Mouse (Mus musculus) limb, embryonic 12.5 days (tissue): ENCODE measurements around the gene Gns. TPM values are rescaled to one million over a fixed set of nuclear protein-coding genes. Genes with fewer than 3 reads are reported as not detected.

Source experiments
- ATAC-seq: fragments of 200-750 bp; cut with Nextera tagmentation; 2 replicates; pipeline ENCODE4 v1.8.0; 2017; ENCODE audit warnings: low read depth, moderate TSS enrichment; ENCODE audit not compliant: insufficient number of reproducible peaks, insufficient read depth, low FRiP score, low TSS enrichment
- H3K27ac ChIP-seq: fragments of 300-500 bp; sonication (generic); 2 replicates; pipeline ENCODE4 v1.5.1; 2016; ENCODE audit warnings: mild to moderate bottlenecking, moderate library complexity
- H3K27me3 ChIP-seq: fragments of 300-500 bp; sonication (generic); 2 replicates; pipeline ENCODE4 v1.6.1; 2016; ENCODE audit warnings: mild to moderate bottlenecking, moderate library complexity
- H3K36me3 ChIP-seq: fragments of 300-500 bp; sonication (generic); 2 replicates; pipeline ENCODE4 v1.6.1; 2016; ENCODE audit warnings: mild to moderate bottlenecking, moderate library complexity
- H3K4me1 ChIP-seq: fragments of 300-500 bp; sonication (generic); replicated peaks from 2 replicates; pipeline ENCODE4 v1.6.1; 2016
- H3K4me2 ChIP-seq: fragments of 300-500 bp; sonication (generic); 2 replicates; pipeline ENCODE4 v1.6.1; 2016; ENCODE audit warnings: mild to moderate bottlenecking, moderate library complexity
- H3K4me3 ChIP-seq: fragments of 300-500 bp; sonication (generic); replicated peaks from 2 replicates; pipeline ENCODE4 v1.5.1; 2016; ENCODE audit warnings: mild to moderate bottlenecking
- H3K9ac ChIP-seq: fragments of 300-500 bp; sonication (generic); replicated peaks from 2 replicates; pipeline ENCODE4 v1.6.1; 2016; ENCODE audit warnings: mild to moderate bottlenecking, moderate library complexity
- H3K9me3 ChIP-seq: fragments of 300-500 bp; sonication (generic); 2 replicates; pipeline ENCODE4 v1.6.1; 2016; ENCODE audit warnings: mild to moderate bottlenecking, moderate library complexity
- WGBS: fragments of 180-500 bp; shearing (Covaris S2); methylation state at CpG from one replicate; pipeline ENCODE4 v1.1.7; 2016; 5-methylcytosine and 5-hydroxymethylcytosine counted together
- polyA plus RNA-seq: library from polyadenylated mRNA; unstranded; fragments of >200 nt; fragmentation: Nextera tagmentation; extraction: Ambion mirVana; gene quantifications from 2 replicates; pipeline ENCODE4 v1.2.1, GENCODE M21; 2016

Gns gene
- polyA plus RNA-seq, 1 experiment from 2014 or later: 38.7 TPM

- Histone ChIP-seq H3K27ac (no peak overlapping the region; the same call in 1 of the 2 replicates), H3K4me1 (peaks cover 66% of the 10 kb centered on the region)
- 81% methylated on average over 16 of the region's 16 CpGs for WGBS
Measured at GRCm38 (mm10) chr10:121423541-121424349, 58.9 kb downstream of the Gns start.

DNA sequence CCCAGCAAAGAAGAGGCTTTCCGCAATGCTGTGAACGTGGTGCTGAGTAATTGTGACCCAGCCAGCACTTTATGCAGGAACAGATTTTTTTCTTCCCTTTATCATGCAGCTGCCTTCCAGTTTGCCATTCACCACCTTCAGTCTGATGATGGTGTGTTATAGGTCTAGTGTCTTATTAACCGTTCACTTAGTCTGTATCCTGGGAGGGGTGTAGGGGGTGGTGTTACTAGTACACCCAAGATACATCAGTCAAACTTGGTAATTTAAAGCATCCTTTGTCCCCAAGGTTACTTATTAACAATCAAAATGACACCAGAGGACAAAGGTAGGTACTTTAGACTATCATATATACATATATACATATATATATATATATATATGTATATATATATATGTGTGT lies 59.6 kb downstream of the Gns start:
- no peak for ATAC-seq
- Histone ChIP-seq H3K4me2 (no peak overlapping the region), H3K36me3 (0 out of 2 replicates have a peak, but pooled peaks cover 5% of the 10 kb centered on the region), H3K27me3 (no peaks in the 10 kb centered on the region), H3K9ac (no peak overlapping the region), H3K4me3 (no peak overlapping the region), H3K9me3 (no peaks in the 10 kb centered on the region), H3K4me1 (peaks cover 73% of the 10 kb centered on the region), H3K27ac (no peak overlapping the region; the same call in 1 of the 2 replicates)
- WGBS: 87% methylated on average over 3 of the region's 3 CpGs

More at GRCm38 (mm10) chr10:121423541-121424349, 58.9 kb downstream of the Gns start:
- Histone ChIP-seq H3K9me3 (no peaks in the 10 kb centered on the region), H3K9ac (no peak overlapping the region), H3K4me2 (no peak overlapping the region), H3K27me3 (no peaks in the 10 kb centered on the region), H3K4me3 (no peak overlapping the region), H3K36me3 (0 out of 2 replicates have a peak, but pooled peaks cover 5% of the 10 kb centered on the region)
- no peak for ATAC-seq

GRCm38 (mm10) chr10:121425079-121425478 lies 60.2 kb downstream of the Gns start:
- H3K4me2 ChIP-seq: no peak overlapping the region
- H3K27me3 ChIP-seq: no peaks in the 10 kb centered on the region
- 0 out of 2 replicates have a peak, but pooled peaks cover 5% of the 10 kb centered on the region for H3K36me3 ChIP-seq
- H3K27ac ChIP-seq: no peak overlapping the region
- ATAC-seq: no peak
- 80% methylated on average over 5 of the region's 5 CpGs for WGBS
- H3K9me3 ChIP-seq: no peaks in the 10 kb centered on the region
- H3K4me1 ChIP-seq: peaks cover 73% of the 10 kb centered on the region
- H3K9ac ChIP-seq: no peak overlapping the region
- no peak overlapping the region for H3K4me3 ChIP-seq

DNA sequence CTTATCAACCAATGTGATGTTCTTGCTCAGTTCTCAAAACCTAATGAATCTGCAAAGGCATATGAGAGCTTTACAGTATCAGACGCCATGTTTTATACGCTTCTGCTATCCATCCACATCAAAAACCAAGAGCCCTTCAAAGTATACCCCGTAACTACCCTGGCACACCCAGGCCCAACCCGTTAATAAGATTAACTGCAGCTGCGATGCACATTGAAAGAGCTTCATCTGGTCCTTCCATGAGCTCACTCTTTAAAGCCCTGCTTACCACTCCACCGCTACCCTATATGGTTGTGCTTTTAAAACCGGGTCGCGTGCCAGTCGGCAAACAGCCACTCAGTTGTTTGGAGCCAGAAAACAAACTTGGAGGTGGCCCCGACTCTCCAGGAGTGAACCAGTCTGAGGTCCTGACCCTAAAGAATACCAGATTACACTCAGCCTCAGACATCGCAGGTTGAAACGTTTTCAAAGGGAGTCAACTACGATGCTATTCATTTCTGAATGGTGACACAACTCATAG lies 60.7 kb downstream of the Gns start:
- Histone ChIP-seq H3K4me1 (peaks cover 73% of the 10 kb centered on the region), H3K4me3 (no peak overlapping the region), H3K9ac (no peak overlapping the region), H3K36me3 (0 out of 2 replicates have a peak, but pooled peaks cover 5% of the 10 kb centered on the region), H3K27me3 (no peaks in the 10 kb centered on the region), H3K9me3 (no peaks in the 10 kb centered on the region), H3K27ac (0 out of 2 replicates have a peak overlapping the region, but pooled peaks have one; percentile 4), H3K4me2 (no peak overlapping the region)
- WGBS: 65% methylated on average over 14 of the region's 14 CpGs
- no peak for ATAC-seq

GRCm38 (mm10) chr10:121426458-121427070 lies 61.7 kb downstream of the Gns start:
- Histone ChIP-seq H3K27me3 (no peaks in the 10 kb centered on the region), H3K9me3 (no peaks in the 10 kb centered on the region), H3K36me3 (0 out of 2 replicates have a peak, but pooled peaks cover 5% of the 10 kb centered on the region), H3K4me1 (peaks cover 81% of the 10 kb centered on the region), H3K9ac (no peak overlapping the region), H3K4me3 (no peak overlapping the region), H3K27ac (peak overlapping the region; percentile 78), H3K4me2 (no peak overlapping the region)
- WGBS: 26% methylated on average over 5 of the region's 5 CpGs
- no peak for ATAC-seq

GRCm38 (mm10) chr10:121427136-121427535 lies 62.2 kb downstream of the Gns start:
- Histone ChIP-seq H3K9ac (no peak overlapping the region), H3K9me3 (no peaks in the 10 kb centered on the region), H3K4me1 (peaks cover 80% of the 10 kb centered on the region), H3K27ac (no peak overlapping the region; the same call in 1 of the 2 replicates), H3K27me3 (no peaks in the 10 kb centered on the region), H3K36me3 (0 out of 2 replicates have a peak, but pooled peaks cover 5% of the 10 kb centered on the region), H3K4me3 (no peak overlapping the region), H3K4me2 (no peak overlapping the region)
- 60% methylated on average over 5 of the region's 5 CpGs for WGBS
- ATAC-seq: no peak

GRCm38 (mm10) chr10:121428011-121428711 lies 63.3 kb downstream of the Gns start:
- H3K4me2 ChIP-seq: no peak overlapping the region
- no peaks in the 10 kb centered on the region for H3K9me3 ChIP-seq
- WGBS: 82% methylated on average over 15 of the region's 15 CpGs
- no peaks in the 10 kb centered on the region for H3K27me3 ChIP-seq
- 0 out of 2 replicates have a peak, but pooled peaks cover 5% of the 10 kb centered on the region for H3K36me3 ChIP-seq
- ATAC-seq: 0 out of 2 replicates have a peak, but pooled peaks have one; percentile 12
- peaks cover 90% of the 10 kb centered on the region for H3K4me1 ChIP-seq
- H3K9ac ChIP-seq: no peak overlapping the region
- 0 out of 2 replicates have a peak overlapping the region, but pooled peaks have one; percentile 25 for H3K27ac ChIP-seq
- H3K4me3 ChIP-seq: no peak overlapping the region

DNA sequence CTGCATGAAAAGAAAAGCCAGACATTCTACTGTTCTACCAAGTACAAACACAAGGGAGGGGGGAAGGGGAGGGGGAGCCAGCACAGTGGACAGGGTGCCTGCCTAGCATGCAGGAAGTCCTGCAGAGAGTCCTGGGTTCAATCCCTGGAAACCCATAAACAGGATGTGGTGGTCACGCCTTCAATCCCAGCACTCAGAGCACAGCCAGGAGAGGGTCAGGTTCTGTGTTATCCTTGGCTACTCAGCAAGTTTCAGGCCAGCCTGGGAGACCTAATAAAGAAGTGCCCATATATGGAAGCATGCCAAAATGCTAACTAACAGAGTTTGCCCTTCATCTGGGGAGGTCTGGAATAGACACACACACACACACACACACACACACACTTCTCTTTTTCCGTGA lies 64.2 kb downstream of the Gns start:
- peaks cover 87% of the 10 kb centered on the region for H3K4me1 ChIP-seq
- no peak overlapping the region for H3K9ac ChIP-seq
- H3K27me3 ChIP-seq: no peaks in the 10 kb centered on the region
- H3K4me2 ChIP-seq: no peak overlapping the region
- no peak overlapping the region for H3K4me3 ChIP-seq
- H3K27ac ChIP-seq: peak overlapping the region; percentile 81
- 14% methylated on average over 2 of the region's 2 CpGs for whole genome bisulfite sequencing
- no peaks in the 10 kb centered on the region for H3K9me3 ChIP-seq
- H3K36me3 ChIP-seq: no peaks in the 10 kb centered on the region
- peak; percentile 67; the same call in 1 of the 2 replicates for ATAC-seq

- Histone ChIP-seq H3K4me3 (no peak overlapping the region; the same call in 1 of the 2 replicates), H3K9ac (0 out of 2 replicates have a peak overlapping the region, but pooled peaks have one; percentile 0), H3K36me3 (no peaks in the 10 kb centered on the region), H3K27ac (peak overlapping the region; percentile 81), H3K4me1 (peaks cover 87% of the 10 kb centered on the region), H3K9me3 (no peaks in the 10 kb centered on the region), H3K4me2 (peak overlapping the region; percentile 44), H3K27me3 (no peaks in the 10 kb centered on the region)
- 30% methylated on average over 8 of the region's 8 CpGs for WGBS
- no peak for ATAC-seq
Measured at GRCm38 (mm10) chr10:121429581-121429980, 64.7 kb downstream of the Gns start.

- Histone ChIP-seq H3K36me3 (no peaks in the 10 kb centered on the region), H3K4me2 (peak overlapping the region; percentile 44), H3K4me1 (peaks cover 89% of the 10 kb centered on the region), H3K9me3 (no peaks in the 10 kb centered on the region), H3K9ac (0 out of 2 replicates have a peak overlapping the region, but pooled peaks have one; percentile 0), H3K4me3 (no peak overlapping the region; the same call in 1 of the 2 replicates), H3K27ac (peak overlapping the region; percentile 81), H3K27me3 (no peaks in the 10 kb centered on the region)
- WGBS: 14% methylated on average over 14 of the region's 14 CpGs
- ATAC-seq: no peak
Measured at GRCm38 (mm10) chr10:121429981-121430682, 65.2 kb downstream of the Gns start.
